Mouse (Mus musculus) cerebellum, adult 8-10 months (tissue): ENCODE measurements around the gene Card14.
"Not testable (repeated sequence)": the region's sequence is repeated elsewhere in the genome, so short reads cannot be mapped to it uniquely, and the experiment has no call there.

ENCODE experiments used
- DNase-seq: peaks from one replicate; pipeline ENCODE4 v3.0.0; 2022

The Card14 gene

GRCm38 (mm10) chr11:119362769-119363533, 55.4 kb downstream of the Card14 start:
- no peak for DNase-seq

GRCm38 (mm10) chr11:119363534-119364145, 56.1 kb downstream of the Card14 start:
- peak; percentile 74 for DNase-seq

DNA sequence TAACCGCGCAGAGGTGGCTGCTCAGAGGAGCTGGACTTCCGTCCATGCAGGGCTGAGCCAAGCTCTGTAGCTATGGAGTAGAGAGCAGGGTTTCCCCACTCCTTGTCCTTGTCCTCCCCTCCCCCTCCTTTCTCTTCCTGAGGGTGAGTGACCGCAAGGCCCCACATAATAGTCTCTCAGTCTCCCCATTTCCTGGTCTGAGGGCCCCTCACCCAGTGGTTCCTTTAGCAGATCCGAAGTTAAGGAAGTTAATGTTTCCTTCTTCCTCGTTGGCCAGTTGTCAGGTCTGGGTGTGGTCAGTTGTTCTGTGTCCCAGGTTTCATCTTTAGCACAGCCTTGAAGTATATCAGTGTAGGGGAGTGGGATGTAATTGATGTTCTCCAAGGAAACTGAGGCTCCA, 67.9 kb downstream of the Card14 start:
- DNase-seq, result no peak

GRCm38 (mm10) chr11:119377326-119377725, 69.8 kb downstream of the Card14 start:
- DNase-seq, result no peak

- no peak for DNase-seq
Measured at GRCm38 (mm10) chr11:119378551-119378950, 71.0 kb downstream of the Card14 start.

DNA sequence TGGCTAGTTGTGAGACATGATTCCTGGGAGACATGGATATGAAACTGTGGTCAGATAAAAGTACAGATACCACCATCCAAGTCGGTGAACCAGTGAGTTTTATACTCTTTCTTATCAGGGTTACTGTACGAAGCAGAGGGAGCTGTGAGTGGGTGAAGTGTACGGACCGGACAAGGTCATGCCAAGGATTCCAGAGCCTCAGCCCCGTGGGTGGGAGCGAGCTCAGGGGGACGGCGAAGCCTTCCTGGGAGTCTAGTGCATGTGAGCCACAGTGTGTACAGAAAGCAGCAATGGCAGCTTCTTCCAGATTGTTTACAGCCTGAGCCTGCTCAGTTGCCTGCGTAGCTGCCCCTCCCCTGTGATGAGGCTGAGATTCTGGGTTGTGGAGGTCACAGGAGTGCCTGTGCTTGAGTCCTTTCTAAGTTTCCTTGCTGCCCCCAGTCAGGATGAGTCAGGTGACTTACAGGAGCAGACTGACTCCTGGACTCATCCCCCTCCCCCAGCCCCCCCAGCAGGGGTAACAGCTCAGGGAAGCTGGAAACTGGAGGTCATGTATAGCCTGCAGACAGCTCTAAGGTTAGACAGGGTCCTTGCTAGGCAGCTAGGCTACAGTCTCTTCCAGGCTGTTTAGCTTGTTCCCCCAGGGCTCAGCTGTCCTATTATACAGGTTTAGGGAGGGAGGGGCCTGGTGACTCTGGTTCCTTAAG, 74.2 kb downstream of the Card14 start:
- DNase-seq, result no peak

- DNase-seq, result no peak
Measured at GRCm38 (mm10) chr11:119382338-119382850, 74.8 kb downstream of the Card14 start.

GRCm38 (mm10) chr11:119384904-119385303, 77.3 kb downstream of the Card14 start:
- no peak for DNase-seq

DNA sequence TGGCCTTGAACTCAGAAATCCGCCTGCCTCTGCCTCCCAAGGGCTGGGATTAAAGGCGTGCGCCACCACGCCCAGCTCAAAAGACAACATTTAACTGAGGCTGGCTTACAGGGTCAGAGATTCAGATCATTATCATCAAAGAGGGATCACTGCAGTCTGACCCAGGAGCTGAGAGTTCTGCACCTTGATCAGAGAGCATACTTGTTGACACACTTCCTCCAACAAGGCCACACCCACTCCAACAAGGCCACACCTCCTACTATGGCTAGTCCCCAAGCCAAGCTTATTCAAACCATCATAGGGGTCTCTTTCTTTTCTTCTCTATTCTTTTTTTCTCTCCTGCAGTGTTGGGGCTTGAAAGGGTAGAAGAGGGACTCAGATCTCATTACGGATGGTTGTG, 78.7 kb downstream of the Card14 start:
- DNase-seq, result no peak

- DNase-seq, result not testable (repeated sequence)
Measured at GRCm38 (mm10) chr11:119387273-119387672, 79.7 kb downstream of the Card14 start.

- peak; percentile 36 for DNase-seq
Measured at GRCm38 (mm10) chr11:119389851-119390270, 82.3 kb downstream of the Card14 start.

GRCm38 (mm10) chr11:119390271-119391231, 83.0 kb downstream of the Card14 start:
- peak; percentile 25 for DNase-seq

DNA sequence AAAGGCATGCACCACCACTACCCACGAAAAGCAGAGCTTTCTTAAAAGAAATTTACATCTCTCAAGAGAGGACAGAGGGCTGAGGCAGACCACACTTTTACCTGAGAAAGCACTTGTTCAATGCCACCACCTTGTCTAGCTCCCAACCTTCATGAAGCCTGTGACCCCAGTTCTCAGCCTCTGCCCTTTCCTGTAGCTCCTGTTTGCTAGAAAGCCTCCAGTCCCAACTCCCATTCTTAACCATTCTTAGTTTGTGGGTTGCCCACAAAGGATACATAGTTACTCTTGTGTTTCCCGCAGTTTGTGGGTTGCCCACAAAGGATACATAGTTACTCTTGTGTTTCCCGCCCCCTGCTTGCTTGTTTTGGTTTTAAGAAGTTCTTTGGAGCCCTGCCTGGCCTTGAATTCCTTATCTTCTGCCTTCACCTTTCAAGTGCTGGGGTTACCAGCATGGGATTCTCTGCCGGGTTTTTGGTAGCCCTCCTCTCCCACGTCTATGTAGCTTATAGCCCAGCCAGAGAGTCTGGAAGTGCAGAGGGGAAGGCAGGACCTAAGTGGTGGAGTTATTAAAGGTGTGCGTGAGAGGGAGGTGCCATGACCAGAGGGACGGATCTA, 83.9 kb downstream of the Card14 start:
- no peak for DNase-seq

DNA sequence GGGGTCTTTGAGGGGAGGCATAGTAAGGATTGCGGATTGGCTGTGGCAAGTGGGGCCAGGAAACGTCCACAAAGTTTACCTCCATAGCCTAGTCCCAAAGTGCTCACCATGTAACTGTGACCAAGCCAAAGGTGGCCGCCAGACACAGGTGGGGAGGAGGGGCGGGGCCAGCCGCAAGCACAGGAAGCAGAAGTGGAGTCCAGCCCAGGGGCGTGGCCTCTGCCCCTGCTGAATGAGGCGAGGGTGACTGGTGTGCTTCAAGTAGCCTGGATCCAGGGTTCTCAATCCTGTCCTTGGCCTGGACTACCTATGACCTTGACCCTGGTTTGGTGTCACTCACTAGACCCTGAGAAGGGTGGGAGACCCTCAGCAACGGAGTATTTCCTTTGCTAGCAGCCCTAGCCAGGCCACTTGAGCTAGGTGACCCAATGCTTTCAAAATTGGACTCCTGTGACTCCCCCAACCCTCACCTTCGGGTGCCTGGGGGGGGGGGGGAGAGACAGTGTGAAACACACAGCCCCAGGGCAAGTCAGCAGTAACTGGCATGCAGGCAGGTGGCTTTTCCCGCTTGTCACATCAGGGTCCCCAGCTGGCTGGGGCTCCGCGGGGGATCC, 84.5 kb downstream of the Card14 start:
- DNase-seq, result no peak

- peak; percentile 15 for DNase-seq
Measured at GRCm38 (mm10) chr11:119392800-119393482, 85.4 kb downstream of the Card14 start, which contains the start of gene Rnf213. TSS of gene Rnf213 (plus strand) at chr11:119393100.

GRCm38 (mm10) chr11:119393483-119393804, 85.9 kb downstream of the Card14 start:
- DNase-seq, result no peak

DNA sequence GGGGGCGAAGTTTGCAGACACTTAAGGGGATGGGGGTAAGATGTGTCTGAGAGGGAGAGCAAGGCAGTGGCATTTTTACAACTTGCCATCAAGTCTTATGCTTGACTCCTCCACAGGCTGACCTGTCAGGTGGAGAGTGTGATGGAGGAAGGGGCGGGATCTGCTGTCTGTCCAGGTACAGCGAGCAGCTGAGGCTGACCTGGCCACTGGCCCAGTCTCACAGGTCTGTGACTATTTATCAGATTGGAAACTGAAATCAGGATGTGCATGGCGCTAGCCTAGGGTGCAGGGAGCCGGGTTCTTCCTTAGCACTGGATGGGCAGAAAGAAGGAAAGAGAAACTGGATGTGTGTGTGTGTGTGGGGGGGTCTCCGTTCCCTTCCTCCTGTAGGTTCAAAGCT, 86.6 kb downstream of the Card14 start:
- no peak for DNase-seq
